Mouse (Mus musculus): Measurements from ENCODE around the gene Angel1.

Angel1 gene

DNA sequence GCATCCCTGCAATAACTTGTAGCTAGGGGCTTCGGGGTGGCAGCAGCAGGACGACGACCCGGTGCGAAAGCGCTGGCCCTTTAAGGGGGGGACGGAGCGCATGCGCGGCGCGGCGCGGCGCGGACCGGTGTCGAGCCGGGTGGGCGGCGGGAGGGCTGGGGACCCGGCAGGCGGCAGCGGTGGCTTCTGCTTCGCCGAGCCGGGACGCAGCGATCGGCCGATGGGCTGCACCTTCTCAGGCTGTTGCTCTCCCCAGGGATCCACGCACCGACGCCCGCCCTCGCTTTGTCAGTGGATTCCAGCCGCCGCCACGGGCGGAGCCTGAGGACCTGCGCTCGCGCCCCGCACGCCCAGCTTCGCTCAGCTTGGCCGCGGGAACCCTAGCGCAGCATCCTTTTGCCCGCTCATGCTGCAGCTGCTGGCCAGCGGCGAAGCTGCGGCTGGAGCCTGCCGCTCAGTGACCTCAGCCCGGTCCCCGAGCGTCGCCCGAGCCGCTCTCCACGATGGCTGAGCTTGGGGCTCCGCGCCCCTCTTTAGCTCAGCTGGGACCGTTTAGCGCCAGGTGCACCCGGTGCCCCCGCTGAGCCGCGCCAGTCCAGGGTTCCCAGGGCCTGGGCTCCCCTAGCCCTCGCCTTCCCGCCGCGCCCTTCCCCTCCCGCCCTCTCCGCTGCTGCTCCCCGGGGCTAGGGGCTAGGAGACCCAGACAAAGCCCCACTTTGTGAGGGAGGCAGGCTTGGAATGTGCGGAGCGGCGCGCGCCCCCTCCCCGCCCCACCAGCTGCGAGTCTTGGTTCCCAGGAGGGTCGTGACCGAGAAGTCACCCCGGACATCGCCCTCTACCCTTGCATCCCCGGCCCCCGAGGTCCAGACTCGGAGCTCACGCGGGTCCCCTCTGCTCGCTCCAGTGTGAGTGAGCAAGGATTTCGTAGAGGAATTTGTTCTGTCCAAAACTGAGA, 47.4 kb downstream of the Angel1 start, which contains the start of gene Vash1:
Gene Vash1 (plus strand): TSS at position 110 of the 955 bp plus-strand sequence.
- DNase-seq (ENCODE audit: low spot score), result peak; percentile 70

DNA sequence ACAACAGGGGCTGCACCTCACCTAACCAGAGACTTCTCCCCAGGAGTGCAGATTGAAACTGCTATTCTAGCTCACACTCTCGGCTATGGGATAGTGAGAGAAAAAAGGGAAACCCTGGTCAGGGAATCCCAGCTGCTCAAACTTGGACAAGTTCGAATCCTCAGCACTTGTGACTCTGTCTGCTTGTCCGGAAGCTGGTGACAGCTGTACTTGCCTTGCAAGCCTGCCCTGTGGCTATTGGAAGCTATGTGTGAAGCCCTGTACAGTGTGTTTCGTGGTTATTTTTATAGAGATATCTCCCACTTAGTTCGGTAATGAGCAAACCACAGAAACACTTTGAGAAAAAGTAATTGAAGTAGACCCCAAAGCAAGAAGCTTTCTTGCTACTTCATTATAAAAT, 53.8 kb downstream of the Angel1 start:
- DNase-seq (ENCODE audit: low spot score), result no peak

DNA sequence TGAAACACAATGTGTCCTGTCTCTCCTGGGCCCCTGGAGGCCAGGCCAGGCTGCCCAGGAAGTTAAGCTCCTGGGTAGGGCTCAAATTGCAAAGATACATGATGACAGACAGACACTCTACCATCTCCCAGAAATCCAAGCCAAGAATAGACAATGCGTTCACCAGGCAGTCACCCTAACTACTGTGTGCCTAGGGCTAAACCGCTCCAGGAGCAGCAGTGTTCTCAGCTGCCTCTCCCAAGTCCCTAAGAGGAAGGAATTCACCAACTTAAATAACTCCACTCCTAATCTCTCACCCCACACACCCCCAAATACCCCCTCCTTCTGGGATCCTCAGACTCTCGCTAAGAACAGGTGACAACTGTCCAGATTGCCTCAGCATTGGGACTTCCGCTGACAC, 54.2 kb downstream of the Angel1 start:
- DNase-seq (ENCODE audit: low spot score), result no peak

DNA sequence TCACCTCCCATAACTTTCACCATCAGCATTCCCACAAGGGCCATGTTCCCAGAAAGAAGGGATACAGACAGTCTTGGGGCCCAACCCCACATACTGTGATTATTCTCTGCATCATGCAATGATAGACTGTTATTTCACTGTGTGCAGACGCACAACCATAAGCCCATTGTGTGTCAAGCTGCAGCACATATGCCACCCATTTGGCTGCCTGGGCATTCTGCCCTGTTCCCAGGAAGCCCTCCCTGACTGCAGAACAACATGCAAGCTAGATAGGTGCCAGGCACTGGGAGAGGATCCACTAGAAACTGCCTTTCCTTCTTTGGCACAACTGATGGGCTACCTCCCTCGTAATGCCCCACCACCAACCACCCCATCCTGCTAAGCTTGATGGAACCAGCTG, 57.9 kb downstream of the Angel1 start:
- DNase-seq (ENCODE audit: low spot score), result peak; percentile 76

DNA sequence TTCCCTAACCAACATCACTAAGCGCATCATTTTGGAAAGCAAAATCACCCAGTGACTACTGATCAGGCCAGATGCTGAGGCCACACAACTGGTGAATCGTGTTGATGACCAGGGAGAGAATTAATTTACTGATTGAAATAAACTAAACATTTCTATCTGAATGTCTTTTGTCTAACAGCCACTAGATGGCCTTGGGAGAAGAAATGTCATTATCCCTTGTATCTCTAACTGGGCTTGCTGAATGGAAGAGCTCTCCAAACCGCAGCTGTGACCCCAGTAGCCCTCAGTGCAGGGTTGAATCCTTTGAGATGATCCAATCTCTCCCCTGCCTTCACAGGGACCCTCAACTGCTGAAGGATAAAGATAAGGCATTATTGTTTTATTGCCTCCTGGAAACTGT, 60.6 kb downstream of the Angel1 start:
- DNase-seq (ENCODE audit: low spot score), result no peak

DNA sequence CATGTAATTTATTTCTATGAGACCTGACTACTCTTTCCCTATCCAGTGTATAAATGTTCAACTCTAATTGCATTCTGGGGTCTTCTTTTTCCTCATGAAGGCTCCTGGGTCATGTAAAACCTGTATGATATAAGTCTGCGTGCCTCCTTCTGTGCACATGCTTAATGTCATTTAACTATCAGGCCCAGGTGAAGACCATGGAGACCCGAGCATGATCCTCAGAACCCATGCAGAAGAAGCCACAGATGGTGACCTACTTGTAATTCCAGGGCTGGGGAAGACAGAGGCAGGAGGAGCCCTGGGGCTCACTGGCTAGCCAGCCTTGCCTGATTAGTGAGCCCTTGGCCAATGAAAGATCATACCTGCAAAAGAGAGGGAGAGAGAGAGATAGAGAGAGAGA, 65.8 kb downstream of the Angel1 start:
- no peak for DNase-seq (ENCODE audit: low spot score)

DNA sequence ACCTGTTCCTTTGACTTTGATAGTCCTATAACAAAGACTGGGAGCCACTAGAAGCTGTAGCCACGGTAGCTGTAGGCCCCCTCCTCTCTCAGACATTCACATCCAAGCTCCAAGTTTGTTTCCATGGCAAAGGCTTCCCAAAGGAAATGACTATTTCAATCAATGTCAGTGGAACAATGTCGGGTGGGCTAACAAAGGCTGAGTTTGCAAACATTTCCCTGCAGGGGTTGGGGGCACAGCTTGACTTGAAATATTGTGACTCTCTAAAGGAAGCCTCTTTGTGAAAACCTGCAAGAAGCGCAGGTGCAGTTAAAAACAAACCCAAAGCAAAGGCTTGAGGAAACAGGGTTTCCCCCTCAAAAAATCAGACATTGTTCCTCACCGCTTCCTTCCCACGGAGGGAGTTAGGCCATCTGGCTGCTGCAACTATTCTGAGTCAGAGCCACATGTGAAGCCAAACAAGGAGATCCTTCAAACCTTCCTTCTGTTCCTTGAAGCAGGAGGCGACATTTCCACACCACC, 66.8 kb downstream of the Angel1 start:
- DNase-seq (ENCODE audit: low spot score), result peak; percentile 47

DNA sequence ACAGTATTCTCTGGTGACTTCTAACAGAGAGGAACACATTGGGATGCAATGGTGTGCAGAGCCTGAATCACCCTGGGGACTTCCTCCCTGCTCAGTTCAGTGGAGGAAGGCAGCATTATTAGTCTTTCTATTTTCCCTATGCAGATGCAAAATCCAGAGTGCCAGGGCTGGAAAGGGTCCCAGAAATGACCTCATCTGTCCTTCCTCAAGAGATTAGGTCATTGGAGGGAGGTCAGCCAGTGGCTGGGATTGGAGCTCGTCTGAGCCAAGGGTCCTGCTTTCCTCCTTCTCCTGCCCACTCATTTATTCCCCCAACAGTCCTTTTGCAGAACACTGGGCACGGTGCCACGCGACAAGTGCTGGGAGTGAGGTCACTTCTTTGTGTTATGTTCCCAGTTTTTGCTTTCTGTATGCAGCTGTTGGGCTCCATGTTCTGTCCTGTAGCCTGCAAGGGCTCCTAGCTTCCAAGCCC, 73.7 kb downstream of the Angel1 start:
- peak; percentile 88 for DNase-seq (ENCODE audit: low spot score)

DNA sequence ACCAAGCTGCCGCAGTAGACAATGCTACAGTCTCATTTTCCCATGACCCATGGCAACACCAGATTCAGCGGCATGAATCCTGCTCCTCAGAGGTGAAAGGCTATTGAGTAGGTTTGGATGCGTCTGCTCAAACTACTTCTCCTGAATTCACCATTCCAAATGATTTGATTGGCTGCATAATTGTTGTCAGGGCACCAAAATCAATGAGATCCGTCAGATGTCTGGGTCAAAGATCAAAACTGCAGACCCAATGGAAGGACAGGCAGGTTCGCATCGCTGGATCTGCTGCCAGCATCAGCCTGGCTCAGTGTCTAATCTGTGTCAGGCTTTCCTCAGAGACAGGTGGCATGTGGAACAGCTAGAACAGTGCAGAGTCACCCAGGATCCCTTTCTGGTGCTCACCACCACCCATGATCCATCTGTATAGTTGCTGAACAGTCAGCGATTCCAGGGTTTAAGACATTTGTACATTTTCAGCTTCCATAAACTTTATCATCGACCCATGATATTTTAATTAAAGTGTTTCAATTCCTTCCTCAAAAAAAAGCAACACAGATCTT, 74.9 kb downstream of the Angel1 start:
- DNase-seq (ENCODE audit: low spot score), result peak; percentile 42
